Mouse (Mus musculus) induced T-regulatory cell, adult 2 months (primary cell): Measurements from ENCODE around the gene Olfr339.
"Not testable (repeated sequence)": the region's sequence is repeated elsewhere in the genome, so short reads cannot be mapped to it uniquely, and the experiment has no call there.

Experiments used
- DNase-seq: peaks from one replicate; pipeline ENCODE4 v3.0.0-alpha.2; 2012; ENCODE audit warnings: low read depth

The Olfr339 gene

GRCm38 (mm10) chr2:36418647-36419046 lies at the start of gene Olfr339:
Olfr339 (plus strand) TSS chr2:36418947.
- no peak for DNase-seq

GRCm38 (mm10) chr2:36373219-36373618 lies 45.5 kb upstream of the Olfr339 start, which contains the start of gene Olfr338:
Olfr338 (plus strand) TSS chr2:36373519.
- DNase-seq = no peak

- DNase-seq = not testable (repeated sequence)
Observed at GRCm38 (mm10) chr2:36415174-36415573, 3.6 kb upstream of the Olfr339 start.

GRCm38 (mm10) chr2:36415591-36415990 lies 3.2 kb upstream of the Olfr339 start:
- DNase-seq = not testable (repeated sequence)

GRCm38 (mm10) chr2:36452287-36452686 lies 33.5 kb downstream of the Olfr339 start, which contains the start of gene Olfr340:
Olfr340 (plus strand) TSS chr2:36452587.
- no peak for DNase-seq

GRCm38 (mm10) chr2:36473634-36474033 lies 54.9 kb downstream of the Olfr339 start:
- DNase-seq = no peak
